Mouse (Mus musculus) right cerebral cortex, postnatal 14 days (tissue): Measurements from ENCODE around the gene Iqsec3.

Experiments
- DNase-seq: peaks from one replicate; pipeline ENCODE4 v3.0.0; 2022

Iqsec3 gene

GRCm38 (mm10) chr6:121473093-121473821, at the start of gene Iqsec3:
Gene Iqsec3 (minus strand): TSS chr6:121473678.
- DNase-seq, result peak; percentile 79

- DNase-seq, result no peak
Measured at GRCm38 (mm10) chr6:121522106-121522705, 48.7 kb upstream of the Iqsec3 start.

- DNase-seq, result no peak
Measured at GRCm38 (mm10) chr6:121521030-121521429, 47.6 kb upstream of the Iqsec3 start.

- DNase-seq, result no peak
Measured at GRCm38 (mm10) chr6:121519896-121520295, 46.4 kb upstream of the Iqsec3 start.

- DNase-seq, result no peak
Measured at GRCm38 (mm10) chr6:121519266-121519810, 45.9 kb upstream of the Iqsec3 start.

- no peak for DNase-seq
Measured at GRCm38 (mm10) chr6:121517726-121518125, 44.2 kb upstream of the Iqsec3 start.

GRCm38 (mm10) chr6:121510381-121510780, 36.9 kb upstream of the Iqsec3 start:
- no peak for DNase-seq

- DNase-seq, result no peak
Measured at GRCm38 (mm10) chr6:121509871-121510270, 36.4 kb upstream of the Iqsec3 start.

GRCm38 (mm10) chr6:121508266-121508665, 34.8 kb upstream of the Iqsec3 start:
- no peak for DNase-seq

GRCm38 (mm10) chr6:121501044-121501638, 27.7 kb upstream of the Iqsec3 start:
- DNase-seq, result no peak

GRCm38 (mm10) chr6:121499856-121500255, 26.4 kb upstream of the Iqsec3 start:
- DNase-seq, result no peak

- peak; percentile 11 for DNase-seq
Measured at GRCm38 (mm10) chr6:121498819-121499535, 25.5 kb upstream of the Iqsec3 start.

- DNase-seq, result no peak
Measured at GRCm38 (mm10) chr6:121495606-121496005, 22.1 kb upstream of the Iqsec3 start.

- no peak for DNase-seq
Measured at GRCm38 (mm10) chr6:121495026-121495425, 21.5 kb upstream of the Iqsec3 start.

GRCm38 (mm10) chr6:121494319-121494718, 20.8 kb upstream of the Iqsec3 start:
- DNase-seq, result no peak

- no peak for DNase-seq
Measured at GRCm38 (mm10) chr6:121491339-121491738, 17.9 kb upstream of the Iqsec3 start.

- no peak for DNase-seq
Measured at GRCm38 (mm10) chr6:121472273-121472672, 1.2 kb downstream of the Iqsec3 start.

GRCm38 (mm10) chr6:121468235-121468634, 5.2 kb downstream of the Iqsec3 start:
- peak; percentile 42 for DNase-seq

GRCm38 (mm10) chr6:121462628-121463340, 10.7 kb downstream of the Iqsec3 start:
- DNase-seq, result peak; percentile 38

GRCm38 (mm10) chr6:121457381-121457780, 16.1 kb downstream of the Iqsec3 start:
- DNase-seq, result no peak

- DNase-seq, result no peak
Measured at GRCm38 (mm10) chr6:121456651-121457050, 16.8 kb downstream of the Iqsec3 start.
